Mouse (Mus musculus): ENCODE results near the gene Tas2r117.

Gene Tas2r117

GRCm38 (mm10) chr6:132802518-132802917 lies at the start of gene Tas2r117:
Gene Tas2r117 (plus strand): TSS chr6:132802818.
- DNase-seq (ENCODE audit: low spot score in 2 of 2), result no peak

GRCm38 (mm10) chr6:132754430-132754829 lies 48.2 kb upstream of the Tas2r117 start, which contains the start of gene Tas2r124:
Gene Tas2r124 (plus strand): TSS chr6:132754730.
- no peak for DNase-seq (ENCODE audit: low spot score in 2 of 2)

- no peak for DNase-seq (ENCODE audit: low spot score in 2 of 2)
These were observed 40.8 kb upstream of the Tas2r117 start, which contains the start of gene Tas2r102 for GRCm38 (mm10) chr6:132761831-132762230. Gene Tas2r102 (plus strand): TSS chr6:132762131.

- DNase-seq (ENCODE audit: low spot score in 2 of 2), result no peak
These were observed 24.6 kb upstream of the Tas2r117 start, which contains the start of gene Tas2r136 for GRCm38 (mm10) chr6:132778062-132778461. Gene Tas2r136 (minus strand): TSS chr6:132778162.

- no peak for DNase-seq (ENCODE audit: low spot score in 2 of 2)
These were observed 7.2 kb upstream of the Tas2r117 start for GRCm38 (mm10) chr6:132795393-132795792.

- DNase-seq (ENCODE audit: low spot score in 2 of 2), result no peak
These were observed 44.2 kb downstream of the Tas2r117 start, which contains the start of gene Tas2r123 for GRCm38 (mm10) chr6:132846842-132847241. Gene Tas2r123 (plus strand): TSS chr6:132847142.
